Mouse (Mus musculus) layer of hippocampus, adult 2 months (tissue): ENCODE data around the gene Atp10a. TPM values are rescaled to one million over a fixed set of nuclear protein-coding genes. Genes with fewer than 3 reads are reported as not detected.
A peak's percentile ranks its signal among the peaks of the same experiment; 100 is the strongest.

Experiments
- DNase-seq, 2 experiments: peaks; one replicate each; pipeline ENCODE4 v3.0.0; 2022; ENCODE audit warnings: low spot score in 2 of 2
- H3K27ac ChIP-seq: fragments of 200-600 bp; 2 replicates; pipeline ENCODE4 v1.8.1; 2022
- H3K4me3 ChIP-seq: fragments of 200-600 bp; 2 replicates; pipeline ENCODE4 v1.8.1; 2022; ENCODE audit warnings: mild to moderate bottlenecking
- CTCF ChIP-seq: fragments of 200-600 bp; conservative IDR thresholded peaks from 2 replicates; pipeline ENCODE4 v1.8.1; 2022; ENCODE audit warnings: antibody characterized with exemption, mild to moderate bottlenecking, moderate library complexity
- long read RNA-seq, 2 experiments: library from polyadenylated mRNA; stranded (forward); transcript quantifications; one replicate each; pipeline ENCODE4 v2.0.0; 2021; ENCODE audit warnings: borderline mapping rate in 2 of 2
- total RNA-seq, 2 experiments: library from RNA; stranded (reverse); gene quantifications; 2 replicates each; pipeline ENCODE4 v1.2.3; 2021

The Atp10a gene
- total RNA-seq = 1 to 10 TPM; 7.5 to 8.4 TPM
- long read RNA-seq, experiment 1, full-length matches to known transcripts = 4 of 11 reads
- long read RNA-seq, experiment 1, partial matches to known transcripts = 2 of 11 reads
- long read RNA-seq, experiment 1, other reads (novel, unspliced or antisense) = 5 of 11 reads
- long read RNA-seq, experiment 2, full-length matches to known transcripts = 7 of 9 reads
- long read RNA-seq, experiment 2, partial matches to known transcripts = 0 of 9 reads
- long read RNA-seq, experiment 2, other reads (novel, unspliced or antisense) = 2 of 9 reads

GRCm38 (mm10) chr7:58655866-58656265 lies at the start of gene Atp10a:
Gene Atp10a (plus strand): TSS chr7:58656166.
- TF ChIP-seq CTCF = no peak
- no peak for DNase-seq
- Histone ChIP-seq H3K27ac (no peak within 1 kb of the TSS), H3K4me3 (no peak within 1 kb of the TSS)

GRCm38 (mm10) chr7:58618048-58618447 lies 37.9 kb upstream of the Atp10a start:
- TF ChIP-seq CTCF = no peak
- no peak for DNase-seq
- H3K27ac ChIP-seq = no peak overlapping the region
- no peak overlapping the region for H3K4me3 ChIP-seq

- DNase-seq = no peak
- H3K27ac ChIP-seq = peak overlapping the region; percentile 41; the same call in 1 of the 2 replicates
- H3K4me3 ChIP-seq = peak overlapping the region; percentile 6; the same call in 1 of the 2 replicates
- TF ChIP-seq CTCF = no peak
Measured at GRCm38 (mm10) chr7:58626305-58627155, 29.4 kb upstream of the Atp10a start.

- TF ChIP-seq CTCF = no peak
- no peak overlapping the region for H3K27ac ChIP-seq
- no peak overlapping the region for H3K4me3 ChIP-seq
- no peak for DNase-seq
Measured at GRCm38 (mm10) chr7:58627381-58627780, 28.6 kb upstream of the Atp10a start.

GRCm38 (mm10) chr7:58629233-58629632 lies 26.7 kb upstream of the Atp10a start:
- Histone ChIP-seq H3K4me3 (no peak overlapping the region), H3K27ac (no peak overlapping the region)
- TF ChIP-seq CTCF = peak; percentile 59
- no peak for DNase-seq

- DNase-seq = no peak
- Histone ChIP-seq H3K27ac (no peak overlapping the region), H3K4me3 (no peak overlapping the region)
- no peak for TF ChIP-seq CTCF
Measured at GRCm38 (mm10) chr7:58633683-58634082, 22.3 kb upstream of the Atp10a start.

- TF ChIP-seq CTCF = no peak
- 0 out of 2 replicates have a peak overlapping the region, but pooled peaks have one; percentile 39 for H3K27ac ChIP-seq
- peak in 1 of 2 experiments; percentile 5 for DNase-seq
- H3K4me3 ChIP-seq = no peak overlapping the region
Measured at GRCm38 (mm10) chr7:58639676-58640075, 16.3 kb upstream of the Atp10a start.

- H3K27ac ChIP-seq = no peak overlapping the region
- no peak overlapping the region for H3K4me3 ChIP-seq
- TF ChIP-seq CTCF = no peak
- no peak for DNase-seq
Measured at GRCm38 (mm10) chr7:58640456-58640855, 15.5 kb upstream of the Atp10a start.

- no peak for DNase-seq
- Histone ChIP-seq H3K27ac (no peak overlapping the region), H3K4me3 (no peak overlapping the region)
- TF ChIP-seq CTCF = no peak
Measured at GRCm38 (mm10) chr7:58641916-58642315, 14.1 kb upstream of the Atp10a start.

GRCm38 (mm10) chr7:58647404-58647803 lies 8.6 kb upstream of the Atp10a start:
- DNase-seq = no peak
- no peak overlapping the region for H3K4me3 ChIP-seq
- no peak for TF ChIP-seq CTCF
- H3K27ac ChIP-seq = no peak overlapping the region

GRCm38 (mm10) chr7:58657913-58658789 lies 2.2 kb downstream of the Atp10a start:
- no peak for DNase-seq
- Histone ChIP-seq H3K27ac (peak overlapping the region; percentile 71), H3K4me3 (peak overlapping the region; percentile 72)
- TF ChIP-seq CTCF = no peak

GRCm38 (mm10) chr7:58658790-58659405 lies 2.9 kb downstream of the Atp10a start:
- H3K4me3 ChIP-seq = peak overlapping the region; percentile 72
- peak overlapping the region; percentile 71; the same call in 1 of the 2 replicates for H3K27ac ChIP-seq
- DNase-seq = no peak
- no peak for TF ChIP-seq CTCF
